Mouse (Mus musculus): Measurements from ENCODE around the gene Polh.

GRCm38 (mm10) chr17:46161710-46162109 is 40.7 kb downstream of the Polh start:
- TF ChIP-seq GATA1 (IDR thresholded peaks at IDR 0.05; ENCODE audit: low read length) = no peak
- TF ChIP-seq TAL1 (IDR thresholded peaks at IDR 0.05; ENCODE audit: low read length) = no peak
